Mouse (Mus musculus) regulatory T cell (primary cell): ENCODE results near the gene Ngfr.

Source experiments
- in situ Hi-C: fragments of 300-600 bp; cut with MboI, MseI; formaldehyde crosslinking; loops from one replicate; pipeline ENCODE4 v1.15.1; 2025; ENCODE audit warnings: high pct_unique_total_duplicates

Ngfr gene

GRCm38 (mm10) chr11:95570827-95571619 lies 16.5 kb downstream of the Ngfr start:
- in situ Hi-C loops = loop anchor here (5.0 kb wide), 1 partner anchor 51 kb away; no protein-coding TSS in a partner anchor

GRCm38 (mm10) chr11:95569908-95570307 lies 17.6 kb downstream of the Ngfr start:
- in situ Hi-C loops = loop anchor here (5.0 kb wide), 1 partner anchor 52 kb away; no protein-coding TSS in a partner anchor

DNA sequence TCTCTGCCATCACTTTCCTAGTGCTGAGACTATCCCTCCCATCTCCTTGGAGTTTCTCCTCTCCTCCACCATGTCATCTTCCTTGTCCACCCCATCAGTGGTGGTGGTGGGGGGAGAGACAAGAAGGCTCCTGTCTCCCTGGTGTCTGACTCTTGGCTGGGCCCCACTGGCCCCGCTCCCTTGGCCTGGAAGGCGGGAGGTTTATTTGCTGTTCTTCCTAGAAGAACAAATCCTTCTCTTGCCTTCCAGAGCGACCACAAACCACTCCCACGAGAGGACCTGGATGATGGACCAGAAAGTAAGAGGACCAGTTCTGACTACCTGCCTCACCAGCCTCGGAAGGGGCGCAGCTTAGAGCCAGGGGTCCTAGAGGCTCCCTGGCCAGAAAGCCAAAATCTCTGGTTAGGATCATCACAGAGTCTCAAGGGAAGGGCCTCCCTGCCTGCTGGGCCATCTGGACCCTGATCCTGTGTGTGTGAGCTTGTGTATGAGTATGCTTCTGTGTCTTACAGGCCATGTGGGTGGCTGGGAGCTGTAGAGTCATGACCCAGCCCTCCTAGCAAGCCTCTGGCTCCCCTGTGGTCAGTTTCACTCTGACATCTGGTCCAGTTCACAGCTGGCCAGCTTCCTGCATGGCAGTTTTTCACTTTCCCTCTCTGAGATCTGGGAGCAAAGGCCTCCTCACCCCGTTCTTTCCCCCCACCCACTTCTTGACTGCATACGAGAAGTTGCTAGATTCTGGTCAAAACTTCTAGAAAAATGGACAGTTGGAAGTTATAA lies 19.4 kb downstream of the Ngfr start:
- in situ Hi-C loops = no loop called here

- in situ Hi-C loops = no loop called here
These were observed 20.2 kb downstream of the Ngfr start for GRCm38 (mm10) chr11:95567366-95567765.

- in situ Hi-C loops = no loop called here
These were observed 22.2 kb downstream of the Ngfr start for GRCm38 (mm10) chr11:95565327-95565726.

- in situ Hi-C loops = no loop called here
These were observed 23.7 kb downstream of the Ngfr start for GRCm38 (mm10) chr11:95563849-95564248.

DNA sequence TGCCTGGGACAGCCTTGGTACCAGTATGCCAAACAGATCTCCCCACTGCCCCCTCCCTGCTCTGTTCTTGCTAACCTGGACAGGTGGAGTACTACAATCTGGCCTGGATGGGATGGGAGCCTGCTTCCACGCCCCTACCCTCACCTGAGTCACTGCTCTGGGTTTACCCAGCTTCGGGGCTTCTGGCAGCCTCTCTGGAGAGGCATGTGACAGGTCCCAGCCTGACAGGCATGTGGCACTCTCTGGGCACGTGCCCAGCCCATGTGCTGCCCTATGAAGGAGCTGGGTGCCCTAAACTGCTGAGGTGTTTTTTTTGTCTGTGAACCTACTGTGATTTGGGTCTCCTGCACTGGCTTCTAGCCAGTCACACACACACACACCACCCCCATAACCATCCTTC lies 26.8 kb downstream of the Ngfr start:
- in situ Hi-C loops = no loop called here

GRCm38 (mm10) chr11:95559761-95560160 lies 27.8 kb downstream of the Ngfr start:
- in situ Hi-C loops = no loop called here

GRCm38 (mm10) chr11:95557719-95558118 lies 29.8 kb downstream of the Ngfr start:
- in situ Hi-C loops = no loop called here

GRCm38 (mm10) chr11:95557032-95557431 lies 30.5 kb downstream of the Ngfr start:
- in situ Hi-C loops = no loop called here

DNA sequence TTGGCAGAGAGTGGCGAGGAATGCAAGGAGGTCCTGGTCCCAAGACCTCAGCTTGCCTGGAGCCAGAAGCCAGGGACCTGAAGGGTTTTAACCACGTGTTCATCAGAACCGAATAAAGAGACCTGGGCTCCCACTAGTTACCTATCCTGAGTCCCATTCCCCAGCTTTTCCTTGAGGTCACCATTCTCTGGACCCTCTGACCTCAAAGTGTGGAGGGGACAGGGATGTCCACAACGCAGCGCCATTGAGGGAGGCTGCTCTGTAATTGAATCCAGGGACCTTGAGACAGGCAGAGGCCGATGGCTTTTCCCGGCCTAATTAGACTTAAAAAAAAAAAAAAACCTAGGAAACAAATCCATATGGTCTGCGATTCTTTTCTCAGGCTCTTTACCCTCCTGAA lies 32.3 kb downstream of the Ngfr start:
- in situ Hi-C loops = no loop called here

DNA sequence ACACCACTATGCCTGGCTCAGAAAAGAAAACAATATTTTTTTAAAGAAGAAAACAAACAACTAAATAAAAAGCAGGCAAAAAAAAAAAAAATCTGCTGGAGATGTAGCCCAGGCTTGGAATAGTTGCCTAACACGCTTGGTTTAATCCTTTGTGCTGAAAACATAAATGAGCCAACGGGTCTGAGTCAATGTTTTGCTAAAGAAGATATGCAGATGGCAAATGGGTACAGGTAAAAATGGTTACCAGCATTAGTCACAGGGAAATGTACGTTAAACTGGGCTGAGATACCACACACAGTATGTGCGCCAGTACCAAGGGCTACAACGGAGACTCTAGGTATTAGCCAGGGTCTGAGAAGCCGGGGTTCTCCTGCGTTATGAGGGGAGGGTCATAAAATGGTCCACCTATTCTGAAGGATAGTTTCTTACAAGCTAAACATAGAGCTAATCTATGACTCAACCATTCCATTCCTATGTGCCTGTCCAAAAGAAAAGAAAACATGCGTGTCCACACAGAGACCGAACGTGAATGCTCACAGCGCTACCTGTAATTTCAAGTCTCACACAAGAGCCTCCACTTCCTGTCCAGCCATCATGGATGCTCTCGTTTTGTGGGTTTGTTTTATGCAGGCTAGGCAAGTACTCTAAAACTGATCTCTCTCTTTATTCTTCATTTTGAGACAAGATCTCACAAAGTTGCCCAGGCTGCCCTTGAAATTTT lies 37.1 kb downstream of the Ngfr start:
- in situ Hi-C loops = no loop called here

DNA sequence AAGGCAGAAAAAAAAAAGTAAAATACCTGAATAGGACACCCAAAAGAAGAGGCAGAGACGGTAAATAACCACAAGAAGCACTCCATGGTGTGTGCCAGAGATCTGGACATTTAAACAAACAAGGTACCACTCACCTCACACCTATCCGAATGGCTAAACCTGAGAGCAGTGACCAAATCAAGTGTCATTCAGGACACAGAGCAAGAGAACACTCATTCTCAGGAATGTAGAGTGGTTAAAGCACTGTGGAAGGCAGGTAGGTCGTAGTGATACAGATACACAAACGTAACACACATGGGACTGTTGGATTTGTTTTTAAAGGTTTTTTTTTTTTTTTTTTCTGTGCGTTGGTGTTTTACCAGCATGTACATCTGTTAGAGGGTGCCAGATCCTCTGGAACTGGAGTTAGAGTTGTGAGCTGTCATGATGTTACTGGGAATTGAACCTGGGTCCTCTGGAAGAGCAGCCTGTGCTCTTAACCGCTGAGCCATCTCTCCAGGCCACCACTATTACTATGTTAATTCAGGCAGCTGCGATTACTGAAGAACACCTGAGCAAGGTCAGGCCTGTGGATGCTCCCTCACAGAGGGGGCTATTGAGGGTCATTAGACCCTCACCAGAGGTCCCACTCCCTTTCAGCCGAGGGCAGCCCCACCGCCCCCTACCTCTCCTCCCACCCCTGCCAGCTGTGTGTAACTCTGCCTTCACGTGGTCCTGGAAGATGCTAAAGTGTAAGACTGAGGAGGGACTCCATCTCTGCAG lies 41.3 kb downstream of the Ngfr start:
- in situ Hi-C loops = no loop called here

DNA sequence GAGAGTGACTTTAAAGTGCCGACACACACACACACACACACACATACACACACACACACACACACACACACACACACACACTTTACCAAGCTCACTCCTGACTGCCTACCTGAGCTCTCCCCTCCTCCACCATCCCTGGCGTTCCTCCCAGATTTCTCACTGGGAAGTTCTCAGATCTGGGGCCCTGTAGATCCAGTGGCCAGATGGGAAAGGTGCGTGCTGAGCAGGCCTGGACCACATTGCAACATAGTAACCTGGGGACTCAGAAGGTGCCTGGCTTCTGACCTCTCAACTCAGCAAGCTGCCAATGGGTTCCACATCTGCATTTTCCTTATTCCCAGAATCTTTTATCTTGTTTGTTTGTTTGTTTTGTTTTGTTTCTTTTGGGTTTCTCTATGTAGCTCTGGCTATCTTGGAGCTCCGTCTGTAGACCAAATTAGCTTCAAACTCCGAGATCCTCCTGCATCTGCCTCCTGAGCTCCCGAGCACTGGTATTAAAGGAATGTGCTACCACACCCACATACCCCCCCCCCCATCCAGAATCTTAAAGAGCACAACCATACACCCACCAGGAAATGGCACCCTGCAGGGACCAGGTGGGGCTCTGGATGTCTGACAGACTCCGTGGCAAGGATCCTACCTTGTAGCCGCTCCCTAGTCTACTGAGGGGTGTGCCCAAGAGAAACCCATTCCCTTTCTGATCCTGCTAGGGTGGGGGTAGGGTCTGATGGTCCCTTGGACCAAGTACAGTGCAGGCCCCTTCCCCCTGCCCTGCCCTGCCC lies 42.8 kb downstream of the Ngfr start:
- in situ Hi-C loops = no loop called here

DNA sequence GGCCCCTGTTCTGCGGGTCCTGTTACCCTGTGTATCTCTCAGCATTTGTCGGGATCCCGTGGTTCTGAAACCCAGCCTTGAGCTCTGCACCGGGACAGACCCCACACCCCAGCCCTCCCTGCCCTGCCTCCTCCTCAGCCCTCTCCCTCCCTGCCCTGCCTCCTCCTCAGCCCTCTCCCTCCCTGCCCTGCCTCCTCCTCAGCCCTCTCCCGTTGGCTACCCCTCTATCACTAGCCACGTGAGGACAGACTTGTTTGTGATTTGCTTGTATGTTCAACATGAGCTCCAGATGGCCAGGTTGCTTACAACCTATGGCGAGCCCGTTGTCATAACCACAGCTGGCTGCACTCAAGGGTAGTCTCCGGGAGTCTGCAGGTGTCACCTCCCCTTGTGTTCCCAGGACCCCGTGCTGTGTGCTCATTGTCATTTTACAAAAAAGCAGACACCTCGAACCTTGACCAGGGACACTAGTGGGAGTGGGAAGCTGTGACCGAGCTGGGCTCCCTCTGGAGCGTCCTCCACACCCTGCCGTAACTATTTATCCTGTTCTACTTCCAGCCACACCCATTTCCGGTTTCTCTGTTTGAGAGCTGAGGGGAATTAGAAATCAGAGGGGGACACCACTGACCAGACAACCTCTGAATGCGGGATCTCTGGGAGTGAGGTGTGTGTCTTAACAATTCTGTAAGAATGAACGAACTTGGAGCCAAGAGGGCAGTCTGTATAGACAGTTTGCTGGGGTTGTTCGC lies 46.7 kb downstream of the Ngfr start:
- in situ Hi-C loops = no loop called here

DNA sequence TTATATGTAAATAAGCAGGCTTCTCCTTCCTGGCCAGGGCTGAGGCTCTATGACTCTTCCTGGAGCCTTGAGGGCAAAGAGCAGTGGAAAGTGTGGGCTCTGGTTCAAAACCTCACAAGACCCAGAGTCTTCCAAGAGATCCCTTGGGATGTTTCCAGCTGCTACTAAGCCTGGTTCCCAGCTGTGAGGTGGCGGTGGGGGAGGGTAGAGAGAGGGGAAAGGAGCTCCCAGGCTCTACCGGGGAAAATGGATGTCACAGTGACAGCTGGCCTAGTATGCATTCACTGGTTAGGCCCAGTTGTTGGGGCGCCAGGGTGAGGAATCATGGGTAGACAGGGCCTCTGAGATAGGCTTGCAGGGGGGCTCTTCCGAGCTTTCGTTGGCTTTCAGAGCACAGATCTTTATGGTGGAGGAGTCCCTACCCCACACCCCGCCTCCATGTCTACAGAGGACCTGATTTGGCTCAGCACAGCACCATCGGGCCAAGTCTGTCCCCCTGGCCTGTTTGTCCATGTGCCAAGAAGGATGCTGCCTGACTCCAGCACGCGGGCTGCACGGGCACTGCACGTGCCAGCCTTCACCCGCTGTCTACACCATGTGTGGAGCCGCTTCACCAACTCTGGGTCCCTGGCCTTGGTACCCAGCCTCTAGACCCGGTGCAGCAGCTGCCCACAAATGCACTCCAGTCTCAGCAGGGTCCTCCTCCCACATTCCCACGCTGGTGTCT lies 49.0 kb downstream of the Ngfr start:
- in situ Hi-C loops = no loop called here

GRCm38 (mm10) chr11:95533484-95534160 lies 53.9 kb downstream of the Ngfr start:
- in situ Hi-C loops = loop anchor here (5.0 kb wide), 2 partner anchors 59 to 119 kb away; no protein-coding TSS in a partner anchor

DNA sequence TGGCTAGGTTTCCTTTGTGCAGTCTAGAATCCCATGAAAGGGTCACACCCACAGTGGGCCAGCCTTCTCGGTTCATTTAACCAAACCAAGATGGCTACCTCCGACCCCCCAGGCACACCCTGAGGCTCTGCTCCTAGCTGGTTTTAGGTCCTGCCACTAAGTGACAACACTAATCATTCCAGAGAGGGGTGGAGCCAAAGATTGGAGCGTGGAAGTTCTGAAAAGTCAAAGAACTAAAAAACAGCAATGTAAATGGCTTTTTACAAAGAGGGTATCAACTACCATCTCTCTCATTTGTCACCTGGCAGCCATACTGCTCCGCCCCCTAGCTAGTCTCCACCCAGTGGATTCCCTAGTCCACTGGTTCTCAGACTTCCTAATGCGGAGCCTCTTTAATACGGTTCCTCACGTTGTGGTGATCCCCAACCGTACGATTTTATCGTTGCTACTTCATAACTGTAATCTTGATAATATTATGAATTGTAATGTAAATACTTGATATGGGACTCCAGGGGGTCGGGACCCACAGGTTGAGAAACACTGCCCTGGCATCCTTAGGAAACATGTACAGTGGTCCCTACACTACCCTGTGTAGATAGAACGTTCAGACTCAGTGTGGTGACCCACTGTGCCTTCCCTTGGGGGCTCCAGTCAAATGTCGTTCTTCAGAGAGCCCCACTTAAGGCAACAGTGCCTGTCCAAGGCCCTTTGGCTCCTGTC lies 55.0 kb downstream of the Ngfr start:
- in situ Hi-C loops = loop anchor here (5.0 kb wide), 2 partner anchors 60 to 120 kb away; no protein-coding TSS in a partner anchor
